Mouse (Mus musculus) thymus, postnatal 0 days (tissue): ENCODE results near the gene Xkr8. TPM values are rescaled to one million over a fixed set of nuclear protein-coding genes. Genes with fewer than 3 reads are reported as not detected.
"Not testable (repeated sequence)": the region's sequence is repeated elsewhere in the genome, so short reads cannot be mapped to it uniquely, and the experiment has no call there.

Experiments
- DNase-seq: peaks from one replicate; pipeline ENCODE4 v3.0.0-alpha.2; 2015; ENCODE audit warnings: low spot score
- polyA plus RNA-seq: library from polyadenylated mRNA; unstranded; fragments of >200 nt; fragmentation: Nextera tagmentation; extraction: Ambion mirVana; gene quantifications from 2 replicates; pipeline ENCODE4 v1.2.1, GENCODE M21; 2015

Xkr8 gene
- 3.0 and 3.1 TPM in 2 replicates for polyA plus RNA-seq

GRCm38 (mm10) chr4:132732148-132732684 lies at the start of gene Xkr8:
Gene Xkr8 (minus strand): TSS chr4:132732546.
- DNase-seq, result peak; percentile 76

GRCm38 (mm10) chr4:132780288-132780687 lies 47.9 kb upstream of the Xkr8 start:
- no peak for DNase-seq

GRCm38 (mm10) chr4:132778562-132779201 lies 46.3 kb upstream of the Xkr8 start:
- no peak for DNase-seq

- DNase-seq, result peak; percentile 75
Observed at GRCm38 (mm10) chr4:132776764-132777163, 44.4 kb upstream of the Xkr8 start.

GRCm38 (mm10) chr4:132774905-132775304 lies 42.6 kb upstream of the Xkr8 start:
- no peak for DNase-seq

- no peak for DNase-seq
Observed at GRCm38 (mm10) chr4:132771776-132772175, 39.4 kb upstream of the Xkr8 start.

- DNase-seq, result peak; percentile 100
Observed at GRCm38 (mm10) chr4:132767914-132768876, 35.8 kb upstream of the Xkr8 start, which contains the start of gene Rpa2. Gene Rpa2 (plus strand): TSS chr4:132768332.

GRCm38 (mm10) chr4:132763125-132763524 lies 30.8 kb upstream of the Xkr8 start:
- not testable (repeated sequence) for DNase-seq

- no peak for DNase-seq
Observed at GRCm38 (mm10) chr4:132762602-132763001, 30.3 kb upstream of the Xkr8 start.

- DNase-seq, result no peak
Observed at GRCm38 (mm10) chr4:132760296-132760695, 27.9 kb upstream of the Xkr8 start.

- no peak for DNase-seq
Observed at GRCm38 (mm10) chr4:132757633-132758351, 25.4 kb upstream of the Xkr8 start.

GRCm38 (mm10) chr4:132756974-132757373 lies 24.6 kb upstream of the Xkr8 start, which contains the start of gene Smpdl3b:
Gene Smpdl3b (minus strand): TSS chr4:132757252.
- no peak for DNase-seq

GRCm38 (mm10) chr4:132752992-132753391 lies 20.6 kb upstream of the Xkr8 start:
- no peak for DNase-seq

GRCm38 (mm10) chr4:132749258-132749982 lies 17.1 kb upstream of the Xkr8 start:
- no peak for DNase-seq

GRCm38 (mm10) chr4:132748778-132749177 lies 16.4 kb upstream of the Xkr8 start:
- no peak for DNase-seq

GRCm38 (mm10) chr4:132747664-132748259 lies 15.4 kb upstream of the Xkr8 start:
- DNase-seq, result peak; percentile 43

- DNase-seq, result peak; percentile 39
Observed at GRCm38 (mm10) chr4:132746911-132747517, 14.7 kb upstream of the Xkr8 start.

- DNase-seq, result no peak
Observed at GRCm38 (mm10) chr4:132743992-132744911, 11.9 kb upstream of the Xkr8 start.
